Mouse (Mus musculus): ENCODE data around the gene Rtkn2.

Gene Rtkn2

GRCm38 (mm10) chr10:68039641-68040205 is 60.4 kb downstream of the Rtkn2 start:
- no peak for DNase-seq (ENCODE audit: low spot score)

GRCm38 (mm10) chr10:68040394-68040793 is 61.0 kb downstream of the Rtkn2 start:
- no peak for DNase-seq (ENCODE audit: low spot score)

GRCm38 (mm10) chr10:68043973-68044372 is 64.6 kb downstream of the Rtkn2 start:
- no peak for DNase-seq (ENCODE audit: low spot score)

- DNase-seq (ENCODE audit: low spot score) = no peak
Observed at GRCm38 (mm10) chr10:68044864-68045263, 65.5 kb downstream of the Rtkn2 start.

GRCm38 (mm10) chr10:68048641-68049305 is 69.4 kb downstream of the Rtkn2 start:
- DNase-seq (ENCODE audit: low spot score) = no peak

GRCm38 (mm10) chr10:68050882-68051281 is 71.5 kb downstream of the Rtkn2 start:
- DNase-seq (ENCODE audit: low spot score) = no peak

- no peak for DNase-seq (ENCODE audit: low spot score)
Observed at GRCm38 (mm10) chr10:68051316-68051933, 72.1 kb downstream of the Rtkn2 start.

- no peak for DNase-seq (ENCODE audit: low spot score)
Observed at GRCm38 (mm10) chr10:68052307-68052706, 72.9 kb downstream of the Rtkn2 start.

- no peak for DNase-seq (ENCODE audit: low spot score)
Observed at GRCm38 (mm10) chr10:68054131-68054530, 74.8 kb downstream of the Rtkn2 start.

GRCm38 (mm10) chr10:68054706-68055105 is 75.3 kb downstream of the Rtkn2 start:
- DNase-seq (ENCODE audit: low spot score) = no peak

GRCm38 (mm10) chr10:68057841-68058240 is 78.5 kb downstream of the Rtkn2 start:
- DNase-seq (ENCODE audit: low spot score) = peak; percentile 90

- no peak for DNase-seq (ENCODE audit: low spot score)
Observed at GRCm38 (mm10) chr10:68058378-68058777, 79.0 kb downstream of the Rtkn2 start.

GRCm38 (mm10) chr10:68060590-68061248 is 81.3 kb downstream of the Rtkn2 start:
- DNase-seq (ENCODE audit: low spot score) = peak; percentile 24

- DNase-seq (ENCODE audit: low spot score) = no peak
Observed at GRCm38 (mm10) chr10:68061249-68061615, 81.9 kb downstream of the Rtkn2 start.

GRCm38 (mm10) chr10:68063806-68064545 is 84.6 kb downstream of the Rtkn2 start:
- DNase-seq (ENCODE audit: low spot score) = no peak

- DNase-seq (ENCODE audit: low spot score) = no peak
Observed at GRCm38 (mm10) chr10:68064571-68064970, 85.2 kb downstream of the Rtkn2 start.

GRCm38 (mm10) chr10:68066173-68066572 is 86.8 kb downstream of the Rtkn2 start:
- no peak for DNase-seq (ENCODE audit: low spot score)

GRCm38 (mm10) chr10:68067961-68068360 is 88.6 kb downstream of the Rtkn2 start:
- no peak for DNase-seq (ENCODE audit: low spot score)

- no peak for DNase-seq (ENCODE audit: low spot score)
Observed at GRCm38 (mm10) chr10:68068426-68068825, 89.1 kb downstream of the Rtkn2 start.

- DNase-seq (ENCODE audit: low spot score) = no peak
Observed at GRCm38 (mm10) chr10:68071041-68071440, 91.7 kb downstream of the Rtkn2 start.

- DNase-seq (ENCODE audit: low spot score) = no peak
Observed at GRCm38 (mm10) chr10:68072626-68073025, 93.3 kb downstream of the Rtkn2 start.

GRCm38 (mm10) chr10:68074291-68074690 is 94.9 kb downstream of the Rtkn2 start:
- DNase-seq (ENCODE audit: low spot score) = no peak
